Mouse (Mus musculus) stomach, postnatal 0 days (tissue): ENCODE measurements at regions not wholly inside any gene's neighbourhood (a gene's known extent, or its start where the extent isn't known, plus 50 kb on each side); places are given as distances from the start of the nearest gene placed in this dataset.
A peak's percentile ranks its signal among the peaks of the same experiment; 100 is the strongest.

Source experiments
- ATAC-seq: fragments of 200-750 bp; cut with Nextera tagmentation; 2 replicates; pipeline ENCODE4 v1.8.0; 2017; ENCODE audit not compliant: low FRiP score, low TSS enrichment
- DNase-seq: peaks from one replicate; pipeline ENCODE4 v3.0.0-alpha.2; 2016; ENCODE audit warnings: low spot score
- H3K27ac ChIP-seq: fragments of 300-500 bp; sonication (generic); replicated peaks from 2 replicates; pipeline ENCODE4 v1.5.1; 2014; ENCODE audit warnings: mild to moderate bottlenecking, control low read depth
- H3K27me3 ChIP-seq: fragments of 300-500 bp; sonication (generic); 2 replicates; pipeline ENCODE4 v1.6.1; 2014; ENCODE audit warnings: low read length; ENCODE audit not compliant: control insufficient read depth, insufficient read depth
- H3K36me3 ChIP-seq: fragments of 300-500 bp; sonication (generic); 2 replicates; pipeline ENCODE4 v1.6.1; 2014; ENCODE audit warnings: low read length, mixed read lengths; ENCODE audit not compliant: control insufficient read depth, insufficient read depth
- H3K4me1 ChIP-seq: fragments of 300-500 bp; sonication (generic); replicated peaks from 2 replicates; pipeline ENCODE4 v1.6.1; 2014; ENCODE audit warnings: antibody characterized with exemption; ENCODE audit not compliant: control insufficient read depth, insufficient read depth
- H3K4me2 ChIP-seq: fragments of 300-500 bp; sonication (generic); replicated peaks from 2 replicates; pipeline ENCODE4 v1.6.1; 2014; ENCODE audit warnings: low read depth, mild to moderate bottlenecking, control low read depth, moderate library complexity
- H3K4me3 ChIP-seq: fragments of 300-500 bp; sonication (generic); 2 replicates; pipeline ENCODE4 v1.5.1; 2014; ENCODE audit warnings: low read depth, low read length, control low read depth
- H3K9ac ChIP-seq: fragments of 300-500 bp; sonication (generic); 2 replicates; pipeline ENCODE4 v1.6.1; 2014; ENCODE audit warnings: mild to moderate bottlenecking, low read length, control low read depth, mixed read lengths
- H3K9me3 ChIP-seq: fragments of 300-500 bp; sonication (generic); 2 replicates; pipeline ENCODE4 v1.6.1; 2016; ENCODE audit warnings: low read length; ENCODE audit not compliant: control insufficient read depth
- CTCF ChIP-seq: IDR thresholded peaks from 2 replicates; pipeline ENCODE4 v1.5.1; 2016; ENCODE audit warnings: antibody characterized with exemption, low read depth, mild to moderate bottlenecking, moderate library complexity
- EP300 ChIP-seq: optimal IDR thresholded peaks from 2 replicates; pipeline ENCODE3; 2016; ENCODE audit warnings: antibody characterized with exemption
- WGBS: fragments of 180-500 bp; shearing (Covaris S2); extraction: QIAGEN DNeasy Blood & Tissue Kit; methylation state at CpG from one replicate; pipeline ENCODE4 v1.1.7; 2014; 5-methylcytosine and 5-hydroxymethylcytosine counted together

GRCm38 (mm10) chr3:148336640-148337039, 653.7 kb downstream of the Adgrl2 start:
- no peak overlapping the region for H3K27ac ChIP-seq
- no peak for TF ChIP-seq CTCF
- no peaks in the 10 kb centered on the region for H3K27me3 ChIP-seq
- no peak overlapping the region for H3K4me2 ChIP-seq
- DNase-seq (no peak), ATAC-seq (no peak)
- H3K36me3 ChIP-seq, result no peaks in the 10 kb centered on the region
- no peaks in the 10 kb centered on the region for H3K4me1 ChIP-seq
- 52% methylated on average over 6 of the region's 6 CpGs for WGBS
- no peak overlapping the region for H3K4me3 ChIP-seq
- H3K9me3 ChIP-seq, result no peaks in the 10 kb centered on the region
- no peak overlapping the region for H3K9ac ChIP-seq

- Histone ChIP-seq H3K27ac (no peak overlapping the region), H3K9me3 (no peaks in the 10 kb centered on the region), H3K4me2 (0 out of 2 replicates have a peak overlapping the region, but pooled peaks have one; percentile 14), H3K4me3 (no peak overlapping the region), H3K36me3 (no peaks in the 10 kb centered on the region), H3K27me3 (no peaks in the 10 kb centered on the region), H3K4me1 (no peaks in the 10 kb centered on the region), H3K9ac (no peak overlapping the region)
- no peak for DNase-seq
- no peak for ATAC-seq
- no peak for TF ChIP-seq CTCF
- TF ChIP-seq EP300, result no peak
- WGBS, result 32% methylated on average over 15 of the region's 15 CpGs
Measured at GRCm38 (mm10) chr3:148336091-148336511, 654.3 kb downstream of the Adgrl2 start.

- H3K27me3 ChIP-seq, result no peaks in the 10 kb centered on the region
- H3K4me1 ChIP-seq, result no peaks in the 10 kb centered on the region
- no peak overlapping the region for H3K4me3 ChIP-seq
- no peak for DNase-seq
- H3K27ac ChIP-seq, result no peak overlapping the region
- H3K9me3 ChIP-seq, result no peaks in the 10 kb centered on the region
- H3K9ac ChIP-seq, result no peak overlapping the region
- WGBS, result 84% methylated on average over 7 of the region's 7 CpGs
- H3K36me3 ChIP-seq, result no peaks in the 10 kb centered on the region
- TF ChIP-seq CTCF (no peak), EP300 (no peak)
- no peak for ATAC-seq
- H3K4me2 ChIP-seq, result no peak overlapping the region
Measured at GRCm38 (mm10) chr3:148335654-148336053, 654.7 kb downstream of the Adgrl2 start.

- DNase-seq, result no peak
- TF ChIP-seq EP300 (no peak), CTCF (no peak)
- 78% methylated on average over 2 of the region's 2 CpGs for WGBS
Measured at GRCm38 (mm10) chr3:148324911-148325621, 665.3 kb downstream of the Adgrl2 start.

GRCm38 (mm10) chr3:148321894-148322293, 668.5 kb downstream of the Adgrl2 start:
- WGBS, result 85% methylated on average over 3 of the region's 3 CpGs
- Histone ChIP-seq H3K4me1 (no peaks in the 10 kb centered on the region), H3K9me3 (no peaks in the 10 kb centered on the region), H3K27me3 (no peaks in the 10 kb centered on the region), H3K4me2 (no peak overlapping the region), H3K36me3 (no peaks in the 10 kb centered on the region), H3K9ac (no peak overlapping the region), H3K4me3 (no peak overlapping the region), H3K27ac (no peak overlapping the region)
- no peak for DNase-seq
- no peak for TF ChIP-seq EP300
- no peak for TF ChIP-seq CTCF
- ATAC-seq, result no peak

More at GRCm38 (mm10) chr3:148324911-148325621, 665.3 kb downstream of the Adgrl2 start:
- no peak for ATAC-seq
- Histone ChIP-seq H3K9ac (no peak overlapping the region), H3K4me3 (no peak overlapping the region), H3K27me3 (no peaks in the 10 kb centered on the region), H3K9me3 (no peaks in the 10 kb centered on the region), H3K36me3 (no peaks in the 10 kb centered on the region), H3K4me1 (no peaks in the 10 kb centered on the region), H3K4me2 (no peak overlapping the region), H3K27ac (no peak overlapping the region)

GRCm38 (mm10) chr3:148316198-148316597, 674.2 kb downstream of the Adgrl2 start:
- WGBS, result 92% methylated on average over 3 of the region's 3 CpGs
- Histone ChIP-seq H3K4me3 (no peak overlapping the region), H3K27ac (no peak overlapping the region), H3K9ac (no peak overlapping the region), H3K4me1 (no peaks in the 10 kb centered on the region), H3K4me2 (no peak overlapping the region), H3K9me3 (no peaks in the 10 kb centered on the region), H3K27me3 (no peaks in the 10 kb centered on the region), H3K36me3 (no peaks in the 10 kb centered on the region)
- DNase-seq (no peak), ATAC-seq (no peak)
- TF ChIP-seq EP300 (no peak), CTCF (no peak)
